Mouse (Mus musculus) adrenal gland, postnatal 36 days (tissue): ENCODE data around the gene Cyp2t4. TPM values are rescaled to one million over a fixed set of nuclear protein-coding genes. Genes with fewer than 3 reads are reported as not detected.

ENCODE experiments used
- DNase-seq, 2 experiments: peaks; one replicate each; pipeline ENCODE4 v3.0.0; 2021; ENCODE audit warnings: mixed read lengths in 1 of 2
- total RNA-seq, 2 experiments: library from RNA; stranded (reverse); gene quantifications; 2 replicates each; pipeline ENCODE4 v1.2.3; 2021

Gene Cyp2t4
- total RNA-seq, 2 experiments from 2014 or later = not detected

DNA sequence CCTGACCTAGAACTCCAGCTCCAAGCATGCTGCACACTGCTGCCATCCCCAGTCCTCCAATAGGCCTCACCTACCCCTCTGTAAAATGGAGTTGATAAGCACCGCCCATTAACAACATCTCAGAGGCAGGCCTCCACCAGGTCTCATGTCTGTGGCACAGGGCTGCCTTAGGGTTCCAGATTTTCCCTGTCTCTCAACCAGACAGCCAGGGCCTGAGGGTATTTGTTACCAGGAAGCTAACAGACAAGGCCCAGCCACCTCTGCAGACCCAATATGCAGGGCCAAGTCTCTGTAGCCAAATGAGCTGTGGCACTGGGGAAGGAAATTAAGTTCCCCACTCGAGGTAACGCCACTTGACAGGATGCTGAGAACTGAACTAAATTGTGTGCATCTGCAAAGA is 7.4 kb downstream of the Cyp2t4 start:
- DNase-seq = no peak

- peak; percentile 55 to 58 for DNase-seq
Observed at GRCm38 (mm10) chr7:27161744-27162143, 8.2 kb downstream of the Cyp2t4 start.

GRCm38 (mm10) chr7:27162780-27163449 is 9.4 kb downstream of the Cyp2t4 start:
- DNase-seq = peak in 1 of 2 experiments; percentile 26

DNA sequence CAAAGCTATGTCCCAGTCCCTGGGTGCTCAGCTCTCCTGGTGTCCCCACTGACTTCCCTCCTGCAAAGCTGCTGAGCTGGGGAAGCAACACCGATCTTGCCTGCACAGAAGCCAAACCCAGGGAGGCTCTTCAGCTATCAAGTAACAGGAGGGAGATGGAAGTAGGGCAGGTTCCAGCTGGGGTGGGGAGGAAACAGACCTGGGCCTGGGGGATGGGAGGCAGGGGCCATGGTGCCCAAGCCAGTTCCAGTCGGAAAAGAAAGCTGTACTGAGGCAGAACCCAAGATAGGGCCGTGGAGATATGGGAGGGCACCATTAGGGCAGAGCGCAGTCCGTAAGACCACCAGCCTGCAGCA is 9.9 kb downstream of the Cyp2t4 start:
- DNase-seq = no peak

GRCm38 (mm10) chr7:27164112-27164947 is 10.8 kb downstream of the Cyp2t4 start:
- DNase-seq = peak; percentile 71

- peak; percentile 87 to 89 for DNase-seq
Observed at GRCm38 (mm10) chr7:27165007-27165655, 11.6 kb downstream of the Cyp2t4 start.

- DNase-seq = no peak
Observed at GRCm38 (mm10) chr7:27165696-27166095, 12.2 kb downstream of the Cyp2t4 start.

DNA sequence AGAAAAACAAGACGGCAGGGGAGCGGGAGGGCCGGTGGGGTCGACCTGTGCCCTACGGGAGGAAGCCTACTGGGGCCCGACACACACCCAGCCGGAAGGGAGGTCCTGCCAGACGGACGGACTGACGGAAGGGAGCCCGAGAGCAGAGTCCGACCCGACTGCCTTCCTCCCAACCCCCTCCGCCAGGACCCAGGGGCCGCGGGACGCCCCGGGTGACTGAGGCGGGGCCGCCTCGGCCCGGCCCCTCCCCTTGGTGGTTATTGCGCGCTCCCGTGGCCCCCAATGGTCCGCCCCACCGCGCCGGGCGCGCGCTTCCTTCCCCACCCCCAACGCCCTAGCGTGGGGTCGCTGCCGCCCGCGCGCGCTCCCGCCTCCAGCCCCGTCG is 12.7 kb downstream of the Cyp2t4 start:
- DNase-seq = peak; percentile 92 to 96

DNA sequence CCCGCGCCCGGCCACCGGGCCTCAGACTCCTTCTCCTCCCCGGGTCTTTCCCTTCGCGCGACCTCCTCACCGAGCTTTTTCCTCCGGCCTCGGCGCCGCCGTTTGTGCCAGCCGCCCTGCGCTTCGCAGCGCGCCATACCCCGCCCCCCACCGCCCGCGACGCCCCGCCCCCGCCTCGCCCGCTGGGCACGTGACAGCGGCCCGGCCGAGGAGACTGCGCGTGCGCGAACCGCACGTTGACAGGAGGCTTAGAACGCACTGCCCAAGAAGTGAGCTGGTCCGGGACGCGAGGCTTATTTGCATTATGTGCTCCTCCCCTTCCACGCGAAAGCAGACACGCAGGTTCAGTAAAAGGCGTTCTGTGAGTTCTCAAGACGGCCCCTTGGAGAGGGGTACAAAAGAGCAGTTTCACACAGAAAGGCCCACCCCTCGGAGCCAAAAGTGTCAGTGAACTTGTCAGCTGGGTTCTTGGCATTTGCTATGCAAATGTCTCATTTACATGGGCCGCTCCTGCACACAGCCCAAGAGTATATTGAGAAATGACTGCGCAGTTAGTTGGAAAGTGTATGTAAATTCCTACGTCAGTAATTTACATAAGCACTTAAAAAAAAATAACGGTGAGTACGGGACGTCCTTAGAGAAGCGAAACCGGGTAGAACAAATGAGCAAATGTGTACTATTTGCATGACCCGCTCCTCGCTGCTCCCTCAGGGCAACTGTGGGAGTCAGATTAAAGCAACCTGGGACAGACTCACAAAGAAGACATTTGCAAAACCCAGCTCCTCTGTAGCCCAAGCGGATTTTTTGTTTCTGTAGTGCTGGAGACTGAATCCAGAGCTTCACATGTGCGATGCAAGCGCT is 13.3 kb downstream of the Cyp2t4 start, which contains the start of gene Egln2:
Gene Egln2 (minus strand): TSS at position 189 of the 861 bp plus-strand sequence.
- DNase-seq = peak; percentile 97

DNA sequence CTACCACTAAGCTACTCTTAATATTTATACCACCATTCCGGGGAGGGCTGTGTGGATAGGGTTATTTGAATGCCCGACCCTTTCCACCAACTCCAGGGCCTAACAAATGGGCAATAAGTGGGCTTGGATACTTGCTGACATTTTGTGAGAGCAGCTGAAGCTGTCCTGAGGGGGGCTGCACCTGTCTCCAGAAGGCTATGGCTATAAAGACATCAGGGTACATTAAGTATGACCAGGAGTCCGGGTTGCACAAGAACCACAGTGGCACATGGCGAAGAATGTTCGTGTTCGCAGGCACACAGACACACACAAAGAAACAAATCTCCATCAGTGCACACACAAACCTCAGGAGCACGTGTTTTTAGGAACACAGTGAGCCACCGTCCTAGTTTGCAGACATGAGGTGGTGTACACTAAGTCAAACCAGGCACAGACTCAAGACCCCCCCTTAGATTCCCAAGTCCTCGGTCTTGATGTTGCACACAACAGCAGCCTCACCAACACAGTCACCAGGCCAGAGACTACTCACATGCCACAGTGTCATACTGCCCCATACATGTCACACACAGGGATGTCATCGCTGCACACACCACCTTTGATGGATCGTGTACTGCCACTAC is 14.1 kb downstream of the Cyp2t4 start:
- no peak for DNase-seq

GRCm38 (mm10) chr7:27168371-27168770 is 14.9 kb downstream of the Cyp2t4 start:
- no peak for DNase-seq

- DNase-seq = no peak
Observed at GRCm38 (mm10) chr7:27170981-27171380, 17.5 kb downstream of the Cyp2t4 start.

DNA sequence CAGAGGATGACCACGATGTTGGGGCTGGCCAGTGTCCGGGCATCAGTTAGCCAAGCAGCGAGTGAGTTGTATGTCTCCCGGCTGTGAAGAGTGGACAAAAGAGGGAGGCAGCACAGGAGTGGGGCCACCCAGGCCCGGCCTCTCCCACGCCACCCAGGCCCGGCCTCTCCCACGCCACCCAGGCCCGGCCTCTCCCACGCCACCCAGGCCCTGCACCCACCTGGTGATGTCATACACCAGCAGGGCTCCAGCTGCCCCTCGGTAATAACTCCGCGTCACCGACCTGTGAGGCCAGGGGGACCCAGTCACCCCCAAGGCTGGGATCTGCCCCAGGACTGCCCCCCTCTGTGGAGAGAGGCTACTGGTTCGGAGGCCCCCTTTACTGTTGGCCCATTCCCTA is 21.0 kb downstream of the Cyp2t4 start:
- no peak for DNase-seq

- DNase-seq = no peak
Observed at GRCm38 (mm10) chr7:27174896-27175295, 21.4 kb downstream of the Cyp2t4 start.

DNA sequence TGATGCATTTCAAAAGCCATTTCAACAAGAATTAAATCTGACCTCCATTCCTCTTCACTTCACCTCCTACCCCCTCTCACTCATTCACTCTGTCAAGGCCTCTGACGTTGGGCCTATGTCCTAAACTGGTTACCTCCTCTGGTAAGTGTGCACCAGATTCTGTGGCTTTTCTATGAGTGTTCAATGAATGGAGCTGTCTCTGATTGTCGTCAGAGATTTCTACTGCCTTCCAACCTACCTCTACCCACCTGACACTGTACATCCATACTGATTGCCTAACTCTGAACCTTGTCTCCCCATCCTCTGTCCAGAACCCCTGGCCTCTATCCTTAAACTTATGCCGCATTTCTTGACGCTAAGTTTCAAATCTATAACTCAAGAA is 24.4 kb downstream of the Cyp2t4 start:
- no peak for DNase-seq

- DNase-seq = peak; percentile 98 to 99
Observed at GRCm38 (mm10) chr7:27178324-27179216, 25.1 kb downstream of the Cyp2t4 start, which contains the start of gene Rab4b. TSS of gene Rab4b (minus strand) at chr7:27178896.

GRCm38 (mm10) chr7:27179217-27179918 is 25.9 kb downstream of the Cyp2t4 start:
- DNase-seq = no peak

- DNase-seq = peak; percentile 68 to 78
Observed at GRCm38 (mm10) chr7:27180036-27180435, 26.5 kb downstream of the Cyp2t4 start.

DNA sequence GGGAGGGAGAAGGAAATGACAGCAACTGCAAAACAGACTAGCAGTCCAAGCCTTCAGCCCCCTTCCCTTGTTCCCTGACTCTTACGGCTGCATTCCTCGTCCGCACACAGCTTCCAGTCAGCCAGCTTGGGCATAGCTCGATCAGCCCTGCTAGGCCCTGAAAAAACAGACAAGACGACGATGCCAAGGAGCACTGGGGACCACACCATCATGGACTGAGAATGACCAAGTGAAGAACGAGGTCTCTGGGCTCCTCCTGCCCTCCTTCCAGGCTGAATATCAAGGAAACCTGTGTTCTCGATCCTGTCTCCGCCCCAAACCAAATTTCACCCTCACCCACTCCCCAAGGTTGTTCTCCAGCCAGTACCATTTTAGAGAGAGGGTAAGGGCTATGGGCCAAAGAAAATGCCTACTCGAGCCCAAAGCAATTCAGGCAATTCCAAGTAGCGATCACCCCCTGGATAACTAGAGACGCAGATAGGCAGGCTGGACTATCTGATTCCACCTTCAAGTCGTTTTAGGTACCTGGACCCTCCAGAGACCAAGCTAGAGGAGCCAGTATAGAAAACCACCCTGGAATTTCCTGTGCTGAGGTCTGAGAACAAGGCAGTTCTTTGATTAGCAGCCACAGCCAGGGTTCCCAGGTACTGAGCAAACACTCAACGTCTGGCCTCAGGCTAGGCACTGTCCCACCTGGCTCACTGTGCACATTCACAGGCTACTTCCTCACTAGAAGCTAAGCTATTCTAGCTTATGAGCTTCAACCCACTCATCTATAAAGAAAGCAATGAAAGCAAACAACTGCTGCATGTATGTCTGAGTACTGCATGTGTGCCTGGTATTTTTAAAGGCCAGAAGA is 27.6 kb downstream of the Cyp2t4 start, which contains the start of the genes Gm21983 and Mia:
Gene Gm21983 (minus strand): TSS at position 250 of the 859 bp plus-strand sequence.
Gene Mia (minus strand): TSS at position 321 of the 859 bp plus-strand sequence.
- DNase-seq = no peak
